Mouse (Mus musculus): Measurements from ENCODE around the gene Smarcc2. TPM values are rescaled to one million over a fixed set of nuclear protein-coding genes. Genes with fewer than 3 reads are reported as not detected.
"Not testable (repeated sequence)": the region's sequence is repeated elsewhere in the genome, so short reads cannot be mapped to it uniquely, and the experiment has no call there.

Gene Smarcc2
- total RNA-seq, 2 experiments from 2014 or later = 47.0 to 62.8 TPM

DNA sequence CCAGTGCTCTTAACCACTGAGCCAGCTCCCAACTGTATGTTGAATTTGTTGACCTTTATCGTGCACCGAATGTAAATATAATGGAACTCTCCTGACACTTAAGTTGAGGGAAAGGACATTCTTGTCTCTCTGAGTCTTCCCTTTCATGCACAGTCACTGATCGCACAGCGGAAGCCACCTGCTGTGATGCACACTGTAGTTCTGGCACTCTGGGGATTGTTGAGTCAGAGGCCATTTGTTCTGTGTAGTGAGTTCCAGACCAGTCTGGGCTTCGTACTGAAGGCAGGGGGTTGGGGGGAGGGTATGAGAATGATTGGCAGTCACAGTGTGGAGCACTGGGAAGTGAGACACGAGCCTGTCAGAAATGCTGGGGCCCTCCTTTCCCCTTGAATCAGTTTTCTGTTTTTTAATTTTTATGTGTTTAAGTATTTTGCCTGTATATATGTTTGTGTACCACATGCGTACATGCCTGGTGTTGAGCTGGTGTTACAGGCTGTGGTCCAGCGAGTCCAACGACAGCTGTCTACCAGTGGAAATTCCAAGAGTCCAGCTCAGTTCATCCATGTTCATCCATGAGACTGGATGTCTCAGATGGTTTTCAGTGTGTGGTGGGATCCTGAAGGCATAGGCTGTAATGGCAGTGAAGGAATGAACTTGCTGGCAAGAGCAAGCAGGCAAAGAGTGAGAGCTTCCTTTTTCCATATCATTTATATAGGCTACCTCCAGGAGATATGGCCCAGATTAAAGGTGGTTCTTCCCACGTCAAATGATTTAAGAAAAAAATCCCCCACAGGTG, 17.5 kb upstream of the Smarcc2 start:
- DNase-seq = no peak

DNA sequence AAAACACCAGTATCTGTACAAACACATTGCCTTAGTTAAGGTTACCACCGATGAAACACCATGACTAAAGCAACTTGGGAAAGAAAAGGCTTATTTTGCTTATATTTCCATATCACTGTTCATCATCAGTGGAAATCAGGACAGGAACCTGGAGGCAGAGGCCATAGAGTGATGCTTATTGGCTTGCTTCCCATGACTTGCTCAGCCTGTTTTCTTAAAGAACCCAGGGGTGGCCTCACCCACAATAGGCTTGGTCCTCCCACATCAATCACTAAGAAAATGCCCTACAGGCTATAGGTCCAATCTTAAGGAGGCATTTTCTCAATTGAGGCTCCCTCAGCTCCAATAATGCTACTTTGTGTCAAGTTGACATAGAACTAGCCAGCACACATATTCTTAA, 16.3 kb upstream of the Smarcc2 start:
- DNase-seq = no peak

DNA sequence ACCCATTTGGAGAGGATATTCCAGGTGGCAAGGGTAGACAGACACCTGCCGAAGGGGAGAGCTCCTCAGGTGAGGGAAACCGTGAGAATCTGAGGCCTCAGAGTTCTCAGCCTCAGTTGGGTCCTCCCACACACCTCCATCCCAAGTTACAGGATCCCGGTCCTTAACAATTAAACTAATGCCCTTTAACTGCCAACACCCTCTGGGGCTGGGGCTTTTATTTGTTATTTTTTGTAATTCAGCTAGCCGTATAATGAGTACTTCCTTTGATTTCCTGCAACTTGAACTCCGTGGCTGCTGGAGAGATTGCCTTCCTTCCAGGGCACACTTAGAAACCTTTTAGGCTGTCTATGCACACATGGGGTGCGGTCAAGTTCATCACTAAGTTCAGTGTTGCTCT, 14.7 kb upstream of the Smarcc2 start:
- DNase-seq = no peak

DNA sequence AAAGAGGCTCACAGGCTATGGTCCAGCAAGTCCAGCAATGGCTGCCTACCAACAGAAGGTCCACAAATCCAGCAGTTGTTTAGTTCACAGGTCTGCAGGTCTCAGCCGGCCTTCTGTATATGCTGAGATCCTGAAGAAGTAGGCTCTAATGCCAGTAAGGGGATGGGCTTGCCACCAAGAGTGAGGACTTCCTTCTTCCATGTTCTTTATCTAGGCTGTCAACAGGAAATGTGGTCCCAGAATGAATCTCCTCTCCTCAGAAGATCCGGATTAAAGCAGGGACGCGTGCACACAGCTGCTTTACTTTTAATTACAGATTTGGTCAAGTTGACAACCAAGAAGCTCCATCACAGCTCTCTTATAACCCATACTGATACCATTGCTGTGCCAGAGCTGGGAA, 13.6 kb upstream of the Smarcc2 start:
- no peak for DNase-seq

DNA sequence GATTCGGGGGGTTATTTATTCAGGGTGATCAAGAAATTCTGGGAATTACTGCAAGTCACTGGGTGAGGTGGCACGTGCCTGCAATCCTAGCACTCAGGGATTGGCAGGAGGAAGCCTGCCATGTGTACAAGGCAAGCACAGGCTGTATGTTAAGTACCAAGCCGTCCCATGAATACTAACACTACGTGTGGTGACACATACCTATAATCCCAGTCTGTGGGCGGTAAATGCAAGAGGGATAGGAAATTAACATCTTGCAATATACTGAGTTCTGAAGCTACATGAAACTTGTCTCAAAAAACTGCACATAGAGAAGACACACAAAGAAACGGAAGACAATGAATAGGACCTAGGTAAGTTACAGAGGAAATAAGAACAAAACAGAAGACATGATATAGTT, 8.0 kb upstream of the Smarcc2 start:
- no peak for DNase-seq

DNA sequence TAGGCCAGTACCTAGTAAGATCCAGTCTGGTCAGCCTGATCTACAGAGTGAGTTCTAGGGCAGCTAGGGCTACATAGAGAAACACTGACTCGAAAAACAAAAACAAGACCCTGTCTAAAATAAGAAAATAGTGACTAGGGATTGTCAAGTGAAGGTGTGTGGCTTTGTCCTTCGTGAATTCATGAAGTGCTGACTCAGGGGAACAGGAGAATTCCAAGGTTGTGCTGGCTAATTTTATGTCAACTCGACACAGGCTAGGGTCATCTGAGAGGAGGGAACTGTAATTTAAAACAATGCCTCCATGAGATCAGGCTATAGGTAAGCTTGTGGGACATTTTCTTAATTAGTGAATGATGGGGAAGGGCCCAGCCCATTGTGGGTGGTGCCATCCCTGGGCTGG, 4.6 kb upstream of the Smarcc2 start:
- DNase-seq = no peak

DNA sequence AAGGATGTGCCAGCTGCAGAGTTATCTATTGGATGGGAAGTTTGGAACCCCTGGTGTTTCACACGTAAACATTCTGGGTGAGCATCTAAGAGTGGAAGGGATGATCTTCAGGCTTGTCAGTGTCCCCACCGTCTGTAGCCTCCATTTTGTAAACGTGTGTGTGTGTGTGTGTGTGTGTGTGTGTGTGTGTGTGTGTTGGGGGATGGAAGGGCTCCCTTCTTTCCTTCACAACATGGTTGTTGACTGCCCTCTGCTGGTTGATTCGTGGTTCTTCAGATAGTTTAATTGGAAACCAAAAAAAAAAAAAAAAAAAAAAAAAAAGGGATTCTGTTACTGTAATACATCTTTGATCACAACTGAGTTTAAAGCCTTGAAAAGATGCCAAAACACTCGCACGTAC, 3.8 kb upstream of the Smarcc2 start:
- peak; percentile 72 for DNase-seq

DNA sequence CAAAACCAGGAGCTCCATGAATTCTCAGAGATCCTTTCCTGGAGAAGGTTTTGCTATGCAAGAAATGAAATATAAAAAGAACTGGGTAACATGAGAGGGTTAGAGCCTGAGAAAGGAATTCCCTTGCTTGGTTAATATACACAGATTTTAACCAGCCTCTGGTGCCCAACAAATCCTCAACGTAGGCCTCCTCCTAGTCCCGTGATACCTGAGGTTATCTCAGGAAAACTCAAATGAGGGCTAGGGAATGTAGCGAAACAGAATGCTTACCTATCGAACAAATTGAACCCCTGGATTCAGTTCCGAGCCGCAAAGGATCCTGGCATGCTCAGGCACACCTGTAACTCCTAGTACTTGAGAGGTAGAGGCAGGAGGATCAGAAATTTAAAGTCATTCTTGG, 1.4 kb upstream of the Smarcc2 start:
- DNase-seq = no peak

DNA sequence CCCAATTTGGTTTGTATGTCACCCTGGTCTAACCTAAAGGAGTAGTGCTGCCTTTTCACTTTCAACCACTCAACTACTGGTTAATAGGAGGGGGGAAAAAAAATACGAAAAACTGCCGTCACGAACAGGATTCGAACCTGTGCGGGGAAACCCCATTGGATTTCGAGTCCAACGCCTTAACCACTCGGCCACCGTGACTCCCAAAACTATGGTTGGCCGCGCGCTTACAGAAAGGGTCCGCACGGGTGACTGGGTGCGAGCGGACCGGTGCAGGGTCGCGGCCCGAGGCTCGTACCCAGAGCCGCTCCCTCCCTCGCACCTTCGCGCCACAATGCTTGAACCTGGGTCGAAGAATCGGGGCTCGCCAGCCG, 715 bp upstream of the Smarcc2 start:
- DNase-seq = peak; percentile 92

DNA sequence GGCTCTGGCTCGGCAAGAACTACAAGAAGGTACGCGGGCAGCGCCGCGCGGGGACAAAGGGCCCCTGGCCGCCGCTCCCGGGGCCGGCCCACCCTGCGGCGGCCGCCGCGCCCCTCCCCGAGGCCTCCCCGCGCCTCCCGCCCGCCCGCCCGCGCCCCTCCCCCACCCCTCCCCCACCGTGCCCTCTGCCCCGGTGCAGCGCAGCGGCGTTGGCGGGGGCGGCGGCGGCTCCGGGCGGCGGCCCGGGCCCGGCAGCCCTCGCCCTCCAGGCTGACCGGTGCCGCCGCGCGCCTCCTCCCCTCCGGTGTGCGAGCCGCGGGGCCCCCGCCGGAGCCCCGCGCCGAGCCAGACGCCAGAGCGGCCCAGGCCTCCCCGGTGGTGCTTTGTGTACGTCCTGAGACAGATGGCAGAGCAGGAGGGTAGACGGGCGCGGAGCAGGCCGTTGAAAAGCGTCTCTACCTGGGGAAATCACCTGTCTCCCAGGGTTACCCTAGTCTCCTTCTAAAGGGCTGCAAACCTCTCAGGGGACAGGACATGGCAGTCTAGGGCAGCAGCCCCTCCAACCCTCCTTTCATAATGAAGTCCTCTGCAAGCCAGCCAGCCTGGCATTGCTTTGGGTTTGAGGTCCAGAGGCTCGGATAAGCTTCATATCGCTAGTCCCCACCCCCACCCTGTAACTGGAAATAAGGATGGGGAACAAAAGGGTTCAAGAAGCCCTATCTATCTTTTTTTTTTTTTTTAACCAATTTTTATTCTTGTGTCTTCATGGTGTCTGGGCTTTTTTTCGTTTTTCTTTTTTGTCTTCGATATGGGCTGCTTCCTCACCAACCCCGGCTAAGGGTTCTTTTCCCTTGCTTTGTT, 591 bp downstream of the Smarcc2 start:
- DNase-seq = peak; percentile 38

DNA sequence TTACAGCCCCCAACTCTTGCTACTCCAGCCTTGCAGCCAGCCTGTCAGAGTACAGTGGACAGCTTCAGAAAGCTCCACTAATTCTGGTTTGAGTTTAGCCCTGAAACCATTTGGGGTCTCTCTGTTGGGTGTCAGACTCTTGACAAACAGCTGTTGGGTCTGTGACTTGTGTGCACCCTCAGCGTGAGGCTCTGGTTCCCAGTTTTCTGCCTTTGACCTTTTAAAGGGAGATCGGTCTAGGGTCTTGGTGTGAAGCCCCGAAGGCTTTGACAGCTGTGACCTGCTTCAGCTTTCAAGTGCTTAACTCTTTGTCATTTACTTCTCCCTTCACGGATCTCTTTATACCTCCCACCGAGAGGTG, 1.2 kb downstream of the Smarcc2 start:
- DNase-seq = no peak

DNA sequence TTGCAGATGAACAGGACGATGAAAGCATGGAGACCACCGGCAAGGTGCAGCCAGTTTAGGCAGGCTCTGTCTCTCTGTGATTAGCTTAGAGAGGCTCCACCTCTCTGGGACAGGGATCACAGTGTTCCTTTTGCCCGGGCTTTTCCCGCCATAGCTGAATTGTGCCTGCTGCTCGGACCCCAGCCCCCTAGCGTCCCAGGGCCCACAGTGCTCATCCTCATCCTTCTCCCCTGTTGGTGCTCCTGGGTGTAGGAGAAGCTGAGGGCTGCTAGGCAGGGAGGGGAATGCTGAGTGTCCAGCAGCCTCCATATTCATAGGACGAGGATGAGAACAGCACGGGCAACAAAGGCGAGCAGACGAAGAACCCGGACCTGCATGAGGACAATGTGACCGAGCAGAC, 15.3 kb downstream of the Smarcc2 start:
- no peak for DNase-seq

DNA sequence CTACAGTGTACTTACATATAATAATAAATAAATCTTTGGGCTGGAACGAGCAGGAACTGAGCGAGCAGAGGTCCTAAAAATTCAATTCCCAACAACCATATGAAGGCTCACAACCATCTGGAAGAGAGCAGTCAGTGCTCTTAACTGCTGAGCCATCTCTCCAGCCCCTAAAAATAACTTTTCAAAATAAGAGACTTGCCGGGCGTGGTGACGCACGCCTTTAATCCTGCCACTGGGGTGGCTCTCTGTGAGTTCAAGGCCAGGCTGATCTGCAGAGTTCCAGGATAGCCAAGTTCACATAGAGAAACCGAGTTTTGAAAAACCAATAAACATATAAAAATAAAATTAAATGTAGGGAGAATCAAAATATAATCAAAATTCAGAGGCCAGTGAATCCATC, 27.3 kb downstream of the Smarcc2 start:
- DNase-seq = no peak

DNA sequence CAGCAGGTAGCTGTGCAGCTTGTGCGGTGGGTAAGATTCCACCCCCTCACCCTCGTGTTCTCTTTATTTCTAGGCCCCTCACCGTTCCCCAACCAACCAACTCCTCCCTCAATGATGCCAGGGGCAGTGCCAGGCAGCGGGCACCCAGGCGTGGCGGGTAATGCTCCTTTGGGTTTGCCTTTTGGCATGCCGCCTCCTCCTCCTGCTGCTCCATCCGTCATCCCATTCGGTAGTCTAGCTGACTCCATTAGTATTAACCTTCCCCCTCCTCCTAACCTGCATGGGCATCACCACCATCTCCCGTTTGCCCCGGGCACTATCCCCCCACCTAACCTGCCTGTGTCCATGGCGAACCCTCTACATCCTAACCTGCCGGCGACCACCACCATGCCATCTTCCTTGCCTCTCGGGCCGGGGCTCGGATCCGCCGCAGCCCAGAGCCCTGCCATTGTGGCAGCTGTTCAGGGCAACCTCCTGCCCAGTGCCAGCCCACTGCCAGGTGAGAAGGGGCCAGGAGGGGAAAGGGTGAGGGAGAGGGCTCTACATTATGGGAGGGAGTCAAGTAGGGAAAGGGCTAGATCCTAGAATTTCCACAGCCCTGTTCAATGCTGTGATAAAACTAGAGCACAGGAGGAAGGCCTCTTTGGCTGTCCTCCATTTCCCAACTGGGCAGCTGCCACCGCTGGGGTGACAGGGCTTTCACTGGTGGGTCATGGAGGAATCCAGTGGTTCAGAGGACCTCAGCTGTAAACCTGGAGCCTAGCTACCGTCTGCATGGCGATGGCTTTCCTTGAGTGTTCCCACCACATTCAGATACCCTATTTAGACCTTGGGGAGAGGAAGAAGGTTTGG, 29.0 kb downstream of the Smarcc2 start:
- DNase-seq = no peak

DNA sequence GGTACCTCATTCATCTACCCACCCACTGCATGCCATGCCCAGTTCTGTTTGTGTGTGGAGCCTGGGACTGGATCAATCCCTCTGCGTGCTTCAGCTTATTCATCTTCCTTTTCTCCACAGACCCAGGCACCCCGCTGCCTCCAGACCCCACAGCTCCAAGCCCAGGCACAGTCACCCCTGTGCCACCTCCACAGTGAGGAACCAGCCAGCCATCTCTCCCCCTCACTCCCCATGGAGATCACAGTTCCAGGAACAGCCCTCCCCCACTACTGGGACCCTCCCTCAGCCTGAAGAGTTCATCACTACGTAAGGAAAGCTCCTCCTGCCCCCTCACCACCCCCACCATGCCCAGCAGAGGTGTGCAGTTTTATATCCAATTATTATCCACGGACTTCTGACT, 29.7 kb downstream of the Smarcc2 start:
- DNase-seq = no peak

DNA sequence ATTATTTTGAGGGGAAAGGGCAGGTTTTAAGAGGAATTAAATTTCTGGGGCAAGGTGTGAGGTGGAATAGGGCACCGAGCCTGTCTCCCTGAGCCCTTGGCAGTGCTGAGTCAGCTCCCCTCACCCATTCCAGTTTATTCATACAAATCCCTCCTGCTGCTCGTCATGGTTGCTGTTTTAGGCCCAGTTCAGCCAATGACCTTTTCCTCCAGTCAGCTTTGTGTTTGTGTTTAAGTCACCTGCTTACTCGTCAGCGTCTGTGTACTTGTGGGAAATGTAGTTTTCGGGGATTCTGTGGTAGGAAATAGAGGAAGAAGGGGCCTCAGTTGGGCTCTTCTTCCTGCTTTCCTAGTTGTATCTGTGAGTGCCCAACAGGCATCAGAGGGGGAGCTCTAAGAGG, 30.3 kb downstream of the Smarcc2 start:
- no peak for DNase-seq

DNA sequence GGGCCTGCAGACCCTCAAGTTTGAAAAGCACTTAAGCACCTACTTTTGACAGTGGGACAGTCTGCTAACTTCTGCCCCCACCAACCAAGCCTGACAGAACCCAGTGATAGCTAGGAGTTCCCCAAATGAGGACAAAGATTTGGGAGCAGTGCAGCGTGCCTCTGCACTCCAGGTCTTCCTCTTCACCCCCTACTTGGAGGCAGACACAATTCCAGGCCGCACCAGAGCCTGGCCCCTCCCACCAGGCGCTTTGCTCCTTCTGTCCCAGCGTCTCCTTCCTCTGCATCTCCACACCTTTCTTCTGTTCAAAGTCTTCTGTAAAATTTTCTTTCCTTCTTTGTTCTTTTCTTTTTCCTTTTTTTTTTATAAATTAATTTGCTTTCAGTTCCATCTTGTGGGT, 30.7 kb downstream of the Smarcc2 start:
- DNase-seq = no peak

DNA sequence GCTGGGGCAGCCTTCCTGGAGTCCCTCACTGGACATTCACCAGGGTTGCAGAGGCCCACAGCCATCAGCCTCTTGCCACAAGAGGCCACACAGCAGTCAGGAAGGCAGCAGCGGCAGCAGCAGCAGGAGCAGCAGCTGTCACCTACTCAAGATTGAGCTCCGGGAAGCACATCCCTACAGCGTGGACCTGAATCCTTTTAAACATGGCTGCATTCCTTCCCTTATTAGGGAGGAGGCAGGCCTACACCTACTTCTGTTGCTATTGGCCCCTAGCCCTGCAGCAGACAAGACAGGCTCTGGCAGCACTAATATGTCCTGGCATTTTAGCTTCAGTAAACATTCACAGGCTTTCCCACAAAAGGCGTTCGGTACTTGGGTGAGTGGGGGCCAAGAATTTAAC, 31.2 kb downstream of the Smarcc2 start:
- DNase-seq = no peak

DNA sequence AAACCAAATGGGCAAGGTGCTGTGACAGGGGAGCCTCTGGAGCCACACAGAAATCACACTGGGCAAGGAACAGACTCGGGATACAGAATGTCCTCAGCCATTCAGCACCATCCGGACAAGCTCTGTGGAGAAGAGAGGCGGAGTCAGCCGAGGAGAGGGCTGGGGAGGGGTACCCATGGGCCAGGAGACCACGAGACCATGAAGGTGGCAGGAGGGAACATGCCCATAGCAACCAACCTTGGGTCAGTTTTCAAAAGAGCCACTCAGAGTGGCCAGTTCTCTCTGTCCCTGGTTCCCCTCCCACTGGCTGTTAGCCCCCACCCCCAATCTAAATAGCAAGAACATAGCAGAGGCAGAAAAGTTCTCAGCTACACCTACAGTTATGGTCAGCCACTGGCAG, 31.9 kb downstream of the Smarcc2 start:
- no peak for DNase-seq

DNA sequence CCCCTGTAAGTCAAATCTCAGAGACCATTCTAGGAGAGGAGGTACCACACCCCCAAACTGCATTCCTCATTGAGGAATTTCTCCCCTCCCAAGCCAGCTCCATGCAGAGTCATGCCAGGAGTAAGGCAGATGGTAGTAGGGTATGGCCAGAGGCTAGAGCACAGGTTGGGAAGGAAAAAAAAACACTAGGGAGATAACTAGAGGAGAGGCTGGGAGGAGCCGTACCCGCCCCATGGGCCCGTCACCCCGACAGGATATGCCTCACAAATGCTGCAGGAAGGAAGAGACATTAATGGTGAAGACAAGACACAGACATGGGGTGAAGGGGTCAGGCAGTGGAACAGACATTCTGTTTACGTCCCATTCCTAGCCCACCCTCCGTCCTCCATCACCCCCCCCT, 32.4 kb downstream of the Smarcc2 start:
- DNase-seq = no peak

DNA sequence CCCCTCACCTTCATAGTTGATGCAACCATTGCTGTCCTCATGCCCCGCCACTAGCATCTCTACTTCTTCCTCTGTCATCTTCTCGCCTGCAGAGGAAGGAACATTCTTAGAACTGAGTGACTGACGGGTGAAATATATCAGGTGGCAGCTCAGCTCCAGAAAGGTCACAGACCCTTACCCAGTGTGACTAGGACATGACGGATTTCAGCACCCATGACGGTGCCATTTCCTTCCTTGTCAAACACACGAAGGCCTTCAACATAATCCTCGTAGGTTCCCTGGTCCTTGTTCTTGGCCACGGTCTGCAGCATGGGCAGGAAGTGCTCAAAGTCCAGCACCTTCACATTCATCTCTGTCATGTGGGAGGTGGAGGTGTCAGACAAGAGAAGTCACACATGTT, 33.0 kb downstream of the Smarcc2 start:
- not testable (repeated sequence) for DNase-seq

DNA sequence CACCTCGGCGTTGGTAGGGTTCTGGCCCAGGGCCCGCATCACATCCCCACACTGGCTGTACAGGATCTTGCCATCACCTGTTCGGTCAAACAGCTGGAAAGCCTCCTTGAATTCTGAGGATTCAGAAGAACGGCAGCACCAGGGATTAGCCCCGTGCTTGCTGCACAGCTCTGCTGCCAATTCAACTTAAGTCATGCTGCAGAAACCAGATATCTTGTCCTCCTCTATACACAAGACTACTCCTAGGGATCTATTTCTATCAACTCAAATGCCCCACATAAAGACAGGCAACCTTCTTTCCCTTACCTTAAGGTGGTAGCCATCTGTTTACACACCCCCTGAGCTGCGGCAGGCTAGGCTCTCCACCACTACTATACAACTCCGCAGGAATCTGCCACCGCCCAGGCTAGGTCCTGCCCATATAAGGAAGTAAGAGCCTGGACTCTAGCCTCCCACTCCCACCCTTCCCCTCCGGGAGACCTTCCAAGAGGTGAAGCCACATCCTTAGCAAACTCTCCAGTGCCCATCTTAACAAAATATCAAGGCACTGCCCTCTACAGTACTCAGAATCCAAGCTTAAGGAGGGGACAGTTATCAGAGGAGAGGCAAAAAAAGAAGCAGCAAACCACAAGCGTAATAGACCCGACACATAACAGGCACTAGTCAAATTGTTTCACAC, 33.7 kb downstream of the Smarcc2 start:
- no peak for DNase-seq
